Mouse (Mus musculus) erythroblast, embryonic 14.5 days (primary cell): ENCODE results near the gene Abtb2.

ENCODE experiments used
- GATA1 ChIP-seq: IDR thresholded peaks from 2 replicates; pipeline ENCODE4 v1.6.1; 2012; ENCODE audit warnings: low read length, inconsistent platforms, mixed read lengths
- TAL1 ChIP-seq: IDR thresholded peaks from 3 replicates; pipeline ENCODE4 v1.6.1; 2012; ENCODE audit warnings: low read length, inconsistent platforms, mixed read lengths

GRCm38 (mm10) chr2:103603209-103603608, 37.1 kb downstream of the Abtb2 start:
- TF ChIP-seq TAL1 = no peak
- TF ChIP-seq GATA1 = no peak
